Mouse (Mus musculus) myocyte (in vitro differentiated cells): ENCODE measurements around the gene Asb17. TPM values are rescaled to one million over a fixed set of nuclear protein-coding genes. Genes with fewer than 3 reads are reported as not detected.

ENCODE experiments used
- H3K27me3 ChIP-seq: one replicate; pipeline ENCODE4 v1.6.1; 2011; ENCODE audit not compliant: control insufficient read depth, insufficient read depth, insufficient read length
- H3K36me3 ChIP-seq: one replicate; pipeline ENCODE4 v1.6.1; 2011; ENCODE audit not compliant: control insufficient read depth, insufficient read depth
- H3K4me2 ChIP-seq: one replicate; pipeline ENCODE4 v1.6.1; 2011; ENCODE audit warnings: low read depth, control low read depth
- H3K4me3 ChIP-seq: one replicate; pipeline ENCODE4 v1.5.1; 2011; ENCODE audit warnings: mild to moderate bottlenecking, control low read depth, moderate library complexity
- H3K79me2 ChIP-seq: one replicate; pipeline ENCODE4 v1.6.1; 2011; ENCODE audit not compliant: control insufficient read depth, insufficient read depth
- H3ac ChIP-seq: one replicate; pipeline ENCODE4 v1.6.1; 2011; ENCODE audit not compliant: control insufficient read depth, insufficient read length
- CEBPB ChIP-seq: IDR thresholded peaks from 2 replicates; pipeline ENCODE4 v1.6.1; 2011; ENCODE audit warnings: mild to moderate bottlenecking, moderate library complexity; ENCODE audit not compliant: poor library complexity, insufficient read depth, severe bottlenecking
- E2F4 ChIP-seq: IDR thresholded peaks from one replicate; pipeline ENCODE4 v1.6.1; 2011; ENCODE audit warnings: mild to moderate bottlenecking, control low read depth, moderate library complexity; ENCODE audit not compliant: insufficient read depth
- MAX ChIP-seq: IDR thresholded peaks from one replicate; pipeline ENCODE4 v1.6.1; 2011; ENCODE audit warnings: low read depth, mild to moderate bottlenecking, control low read depth
- MYOD1 ChIP-seq, 3 experiments: IDR thresholded peaks; one replicate each; pipeline ENCODE4 v1.6.1; 2011; ENCODE audit warnings: control low read depth in 2 of 3, low read depth in 2 of 3, mild to moderate bottlenecking in 2 of 3, moderate library complexity in 1 of 3; ENCODE audit not compliant: insufficient read length in 2 of 3, control insufficient read depth in 1 of 3
- MYOG ChIP-seq, 3 experiments: IDR thresholded peaks; one replicate each; pipeline ENCODE4 v1.6.1; 2011; ENCODE audit warnings: control low read depth in 2 of 3, low read depth in 2 of 3, mild to moderate bottlenecking in 2 of 3; ENCODE audit not compliant: insufficient read length in 2 of 3, control insufficient read depth in 1 of 3, insufficient read depth in 1 of 3
- POLR2A ChIP-seq: IDR thresholded peaks from one replicate; pipeline ENCODE4 v1.6.1; 2011; ENCODE audit warnings: low read depth, mild to moderate bottlenecking, control low read depth, moderate library complexity; ENCODE audit not compliant: insufficient read length
- POLR2AphosphoS2 ChIP-seq: IDR thresholded peaks from one replicate; pipeline ENCODE4 v1.6.1; 2011; ENCODE audit warnings: low read depth, control low read depth; ENCODE audit not compliant: insufficient read length
- REST ChIP-seq: IDR thresholded peaks from one replicate; pipeline ENCODE4 v1.6.1; 2011; ENCODE audit warnings: mild to moderate bottlenecking, control low read depth, moderate library complexity; ENCODE audit not compliant: insufficient read depth, insufficient read length
- SRF ChIP-seq: IDR thresholded peaks from one replicate; pipeline ENCODE4 v1.6.1; 2011; ENCODE audit warnings: low read depth; ENCODE audit not compliant: control insufficient read depth, insufficient read length
- TCF12 ChIP-seq: IDR thresholded peaks from one replicate; pipeline ENCODE4 v1.6.1; 2011; ENCODE audit warnings: mild to moderate bottlenecking, control low read depth; ENCODE audit not compliant: poor library complexity, insufficient read depth, severe bottlenecking
- TCF3 ChIP-seq: IDR thresholded peaks from one replicate; pipeline ENCODE4 v1.6.1; 2011; ENCODE audit warnings: low read depth, control low read depth; ENCODE audit not compliant: insufficient read length
- USF1 ChIP-seq: IDR thresholded peaks from one replicate; pipeline ENCODE4 v1.6.1; 2011; ENCODE audit warnings: low read depth, mild to moderate bottlenecking, control low read depth, moderate library complexity
- polyA plus RNA-seq: library from polyadenylated mRNA; unstranded; fragments of >200 nt; fragmentation: generic; extraction: Trizol; gene quantifications from one replicate; pipeline ENCODE4 v1.2.1, GENCODE M21; 2012; ENCODE audit warnings: missing spikeins

Gene Asb17
- polyA plus RNA-seq, 1 experiment: not detected

- TF ChIP-seq SRF (no peak), REST (no peak), E2F4 (no peak), MYOG (IDR thresholded peaks at IDR 0.05; ENCODE audit: control insufficient read depth in 1 of 3, insufficient read depth in 1 of 3, insufficient read length in 2 of 3, low read depth in 2 of 3) (no peak), CEBPB (no peak), POLR2A (no peak), MAX (no peak), TCF12 (no peak), POLR2AphosphoS2 (no peak), MYOD1 (IDR thresholded peaks at IDR 0.05; ENCODE audit: control insufficient read depth in 1 of 3, insufficient read length in 2 of 3, low read depth in 2 of 3) (no peak), USF1 (no peak)
- Histone ChIP-seq H3K4me2 (no peak overlapping the region), H3ac (no peak overlapping the region), H3K36me3 (no peaks in the 10 kb centered on the region), H3K27me3 (no peaks in the 10 kb centered on the region), H3K79me2 (no peaks in the 10 kb centered on the region), H3K4me3 (no peak overlapping the region)
Observed at GRCm38 (mm10) chr3:153886296-153886695, 42.3 kb downstream of the Asb17 start.

- no peak overlapping the region for H3K4me3 ChIP-seq
- no peak overlapping the region for H3ac ChIP-seq
- H3K4me2 ChIP-seq: no peak overlapping the region
- H3K27me3 ChIP-seq: no peaks in the 10 kb centered on the region
- no peaks in the 10 kb centered on the region for H3K36me3 ChIP-seq
- H3K79me2 ChIP-seq: no peaks in the 10 kb centered on the region
- TF ChIP-seq SRF: no peak
- TF ChIP-seq USF1: no peak
Observed at GRCm38 (mm10) chr3:153888141-153888540, 44.1 kb downstream of the Asb17 start.

- TF ChIP-seq E2F4 (no peak), POLR2AphosphoS2 (no peak), USF1 (no peak), REST (no peak), MAX (no peak), POLR2A (no peak), MYOD1 (IDR thresholded peaks at IDR 0.05; ENCODE audit: control insufficient read depth in 1 of 3, insufficient read length in 2 of 3, low read depth in 2 of 3) (no peak), MYOG (IDR thresholded peaks at IDR 0.05; ENCODE audit: control insufficient read depth in 1 of 3, insufficient read depth in 1 of 3, insufficient read length in 2 of 3, low read depth in 2 of 3) (no peak), SRF (no peak), CEBPB (no peak), TCF3 (no peak), TCF12 (no peak)
- Histone ChIP-seq H3K27me3 (no peaks in the 10 kb centered on the region), H3K4me2 (no peak overlapping the region)
Observed at GRCm38 (mm10) chr3:153889188-153889781, 45.3 kb downstream of the Asb17 start.

GRCm38 (mm10) chr3:153895454-153895853, 51.4 kb downstream of the Asb17 start:
- TF ChIP-seq USF1 (no peak), TCF12 (no peak), CEBPB (no peak), MYOG (IDR thresholded peaks at IDR 0.05; ENCODE audit: control insufficient read depth in 1 of 3, insufficient read depth in 1 of 3, insufficient read length in 2 of 3, low read depth in 2 of 3) (no peak), TCF3 (no peak), MYOD1 (IDR thresholded peaks at IDR 0.05; ENCODE audit: control insufficient read depth in 1 of 3, insufficient read length in 2 of 3, low read depth in 2 of 3) (no peak), MAX (no peak), POLR2AphosphoS2 (no peak), POLR2A (no peak), SRF (no peak), E2F4 (no peak), REST (no peak)
- Histone ChIP-seq H3K4me3 (no peak overlapping the region), H3K36me3 (no peaks in the 10 kb centered on the region), H3ac (no peak overlapping the region), H3K79me2 (no peaks in the 10 kb centered on the region), H3K4me2 (no peak overlapping the region), H3K27me3 (no peaks in the 10 kb centered on the region)

More at GRCm38 (mm10) chr3:153889188-153889781, 45.3 kb downstream of the Asb17 start:
- Histone ChIP-seq H3K79me2 (no peaks in the 10 kb centered on the region), H3ac (no peak overlapping the region), H3K4me3 (no peak overlapping the region), H3K36me3 (no peaks in the 10 kb centered on the region)

- H3K79me2 ChIP-seq: no peaks in the 10 kb centered on the region
- TF ChIP-seq MAX (no peak), MYOD1 (IDR thresholded peaks at IDR 0.05; ENCODE audit: control insufficient read depth in 1 of 3, insufficient read length in 2 of 3, low read depth in 2 of 3) (peak in 1 of 3 experiments; percentile 44)
Observed at GRCm38 (mm10) chr3:153897216-153897615, 53.2 kb downstream of the Asb17 start.

More at GRCm38 (mm10) chr3:153897216-153897615, 53.2 kb downstream of the Asb17 start:
- no peak overlapping the region for H3K4me2 ChIP-seq
- no peaks in the 10 kb centered on the region for H3K36me3 ChIP-seq
- H3K27me3 ChIP-seq: no peaks in the 10 kb centered on the region
- no peak overlapping the region for H3K4me3 ChIP-seq
- H3ac ChIP-seq: no peak overlapping the region
